Mouse (Mus musculus) neutrophil, adult 5-6 weeks (primary cell): ENCODE measurements around the gene Tmem145. TPM values are rescaled to one million over a fixed set of nuclear protein-coding genes. Genes with fewer than 3 reads are reported as not detected.
A peak's percentile ranks its signal among the peaks of the same experiment; 100 is the strongest.

Experiments used
- ATAC-seq: fragments of 151-379, 151-347 bp; 2 replicates; pipeline ENCODE4 v1.8.0; 2017; ENCODE audit warnings: mild to moderate bottlenecking, moderate TSS enrichment; ENCODE audit not compliant: insufficient number of reproducible peaks, poor library complexity, low FRiP score, severe bottlenecking; ENCODE audit errors: extremely low read depth
- total RNA-seq: library from RNA; stranded (forward); fragments of 200-1000 nt; gene quantifications from 2 replicates; pipeline ENCODE4 v1.2.3, GENCODE M21; 2017

Gene Tmem145
- total RNA-seq, 1 experiment from 2014 or later: not detected

DNA sequence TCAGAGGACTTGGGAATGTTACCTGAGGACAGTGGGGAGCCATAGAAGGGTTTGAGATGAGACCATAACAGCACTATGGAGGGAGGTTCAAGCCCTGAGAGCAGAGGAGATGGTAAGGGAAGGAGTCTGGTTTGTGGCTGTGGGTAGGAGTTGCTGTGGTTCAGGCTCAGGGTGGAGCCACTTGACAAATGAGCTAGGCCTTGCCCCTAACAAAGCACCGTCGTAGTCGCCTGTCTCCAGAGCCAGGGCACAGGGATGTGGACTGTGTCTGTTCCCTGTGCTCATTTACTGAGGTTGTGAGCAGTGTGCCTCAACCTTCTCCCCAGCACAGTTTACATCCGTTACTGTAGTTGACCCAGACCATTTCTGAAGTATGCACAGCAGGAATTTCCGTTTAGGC, 31.3 kb upstream of the Tmem145 start:
- no peak for ATAC-seq

DNA sequence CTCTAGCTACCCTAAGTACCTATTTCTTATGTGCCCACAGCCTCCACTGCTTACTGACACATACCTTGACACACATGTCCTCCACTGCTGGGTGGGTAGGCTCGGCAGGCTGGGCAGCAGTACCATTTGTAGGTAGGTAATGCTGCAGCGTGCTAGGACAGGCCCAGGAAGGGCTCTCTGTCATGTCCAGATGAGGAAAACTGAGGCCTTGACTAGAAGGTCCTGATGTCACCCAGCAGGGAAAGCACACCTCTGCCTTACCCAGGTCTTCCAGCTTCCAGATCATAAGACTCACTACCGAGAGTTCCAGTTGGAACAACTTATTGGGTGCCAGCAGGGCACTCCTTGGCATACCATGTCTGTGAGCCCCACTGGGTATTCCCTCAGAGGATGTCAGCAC, 30.9 kb upstream of the Tmem145 start:
- no peak for ATAC-seq

DNA sequence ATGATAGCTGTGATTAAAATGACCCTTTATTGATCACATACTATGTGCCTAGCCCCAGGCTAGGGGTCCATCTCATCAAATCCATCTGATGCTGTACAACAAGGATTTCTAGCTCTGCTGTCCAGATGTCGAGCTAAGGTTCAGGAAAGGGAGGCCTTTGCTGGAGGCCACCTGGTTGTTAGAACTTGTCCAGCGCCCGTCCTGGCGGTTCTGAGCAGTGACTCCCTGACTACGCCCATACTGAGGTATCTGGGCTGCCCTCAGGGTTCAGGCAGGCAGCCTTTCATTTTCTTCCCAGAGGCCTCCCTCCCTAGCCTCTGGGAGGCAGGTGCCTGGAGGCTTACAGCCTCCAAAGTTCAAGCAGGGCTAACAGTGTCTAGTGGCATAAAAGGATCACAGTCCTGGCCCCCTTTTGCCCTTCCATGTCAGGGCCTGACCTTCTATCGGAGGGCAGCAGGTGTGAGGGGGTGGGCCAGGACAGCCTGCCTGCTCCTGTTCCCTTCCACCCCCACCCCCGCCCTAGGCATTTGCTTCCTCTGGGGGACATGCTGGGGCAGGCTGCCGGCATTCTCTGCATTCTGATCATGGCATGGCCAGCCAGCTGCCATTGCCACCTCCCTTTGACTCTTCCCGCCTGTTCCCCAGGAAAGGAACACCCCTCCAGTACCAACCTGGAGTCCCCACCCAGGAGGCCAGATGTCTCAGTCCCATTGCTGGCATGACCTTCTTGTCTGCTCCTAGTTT, 30.2 kb upstream of the Tmem145 start:
- no peak for ATAC-seq

DNA sequence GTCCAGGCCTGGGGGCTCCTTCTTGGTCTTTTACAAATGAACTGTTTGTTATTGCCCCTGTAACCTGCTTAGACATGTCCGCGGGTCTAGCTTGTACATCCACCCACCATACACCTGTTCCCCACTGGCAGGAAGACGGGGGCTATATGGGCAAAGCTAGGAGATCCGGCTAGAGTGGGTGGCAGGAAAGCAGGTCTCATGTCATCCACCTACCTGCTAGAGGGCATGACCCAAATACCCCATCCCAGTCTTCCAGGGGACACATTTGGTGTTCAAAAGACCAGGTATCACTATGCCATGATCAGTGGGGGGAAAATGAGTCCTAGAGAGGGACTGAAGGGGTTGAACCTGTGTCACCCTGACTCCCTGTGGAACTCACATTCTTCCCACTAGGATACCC, 28.5 kb upstream of the Tmem145 start:
- ATAC-seq: no peak

DNA sequence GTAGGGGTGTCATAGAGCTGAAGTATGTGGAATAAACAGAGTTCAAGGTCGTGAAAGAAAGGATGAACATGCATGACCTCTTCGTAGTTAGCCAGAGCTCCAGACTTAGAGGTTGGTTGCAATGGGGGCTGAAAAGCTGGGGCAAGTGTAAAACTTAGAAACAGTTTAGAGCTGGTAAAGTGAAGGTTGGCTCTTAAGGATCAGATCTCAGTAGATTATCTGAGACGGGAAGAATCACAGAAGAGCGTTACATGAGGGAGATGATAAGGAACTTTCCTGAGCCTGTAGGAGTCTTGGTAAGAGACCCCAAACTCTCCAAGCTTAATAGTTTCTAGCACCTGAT, 27.9 kb upstream of the Tmem145 start:
- no peak for ATAC-seq

DNA sequence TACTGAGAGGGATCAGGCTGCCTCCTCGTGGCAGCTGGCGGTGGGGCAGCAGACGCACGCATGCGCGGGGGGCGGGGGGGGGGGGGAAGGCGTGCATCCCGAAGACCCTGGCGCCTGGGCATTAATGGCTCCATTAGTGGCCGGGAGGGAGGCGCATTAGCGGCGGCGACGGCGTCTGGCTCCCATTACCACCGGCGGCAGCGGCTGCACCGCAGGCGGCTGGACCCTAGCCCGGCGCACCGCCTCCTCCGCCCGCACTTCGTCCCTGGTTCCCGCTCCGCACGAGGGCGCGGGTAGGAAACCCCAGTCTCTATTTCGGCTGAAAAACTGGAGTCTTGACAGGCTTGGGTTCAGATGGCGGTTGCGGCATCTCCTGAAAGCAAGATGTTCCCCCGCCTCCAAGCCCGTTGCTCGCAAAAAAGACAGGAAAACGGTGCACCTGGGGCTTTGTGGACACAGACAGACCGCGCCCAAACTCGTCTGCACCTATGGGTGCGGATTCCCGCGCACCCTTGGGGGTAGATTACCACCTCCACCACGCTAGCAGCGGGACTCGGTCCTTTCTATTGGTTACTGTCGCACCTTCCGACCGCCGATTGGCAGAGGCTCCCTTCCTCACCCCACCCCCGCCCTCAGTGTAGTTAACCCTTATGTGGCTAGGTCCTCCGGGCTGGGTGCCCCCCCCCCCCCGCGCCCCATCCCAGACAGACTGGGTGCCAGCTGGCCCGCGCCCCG, 27.4 kb upstream of the Tmem145 start:
- ATAC-seq: peak; percentile 63

DNA sequence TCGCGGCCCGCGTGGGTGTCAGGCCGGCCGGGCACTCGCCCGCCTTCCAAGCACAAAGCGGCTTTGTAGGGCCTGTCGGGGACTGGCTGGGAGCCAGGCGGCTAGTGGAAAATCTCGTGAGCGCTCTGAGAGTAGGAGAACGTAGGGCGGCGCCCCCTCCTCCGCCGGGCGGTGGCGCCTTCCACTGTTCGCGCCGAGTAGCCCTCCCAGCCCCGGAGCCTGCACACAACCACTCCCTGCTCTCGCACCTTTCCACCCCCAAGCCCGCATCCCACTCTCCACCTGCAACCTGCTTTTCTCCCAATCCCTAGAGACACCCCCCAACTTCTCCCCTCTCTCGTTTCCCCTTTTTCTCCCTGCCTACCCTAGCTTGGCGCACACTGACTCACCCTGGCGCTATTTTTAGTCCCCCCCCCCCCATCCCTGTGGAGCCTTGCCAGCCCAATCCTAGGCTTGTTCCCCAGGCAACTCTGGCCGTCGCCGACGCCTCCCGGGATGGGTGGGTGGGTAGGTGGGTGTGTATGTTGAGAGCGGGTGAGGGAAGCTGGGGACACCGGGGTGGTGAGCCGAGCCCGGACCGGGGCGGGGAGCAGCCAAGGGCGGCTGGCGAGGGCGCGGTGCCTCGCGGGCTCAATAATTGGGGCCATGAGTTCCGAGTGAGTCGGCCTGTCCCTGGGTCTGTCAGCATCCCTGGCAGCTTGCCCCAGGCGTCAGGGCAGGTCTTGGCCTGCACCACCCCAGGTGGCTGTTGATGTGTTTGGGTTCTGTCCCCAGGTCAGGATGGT, 26.6 kb upstream of the Tmem145 start:
- no peak for ATAC-seq

DNA sequence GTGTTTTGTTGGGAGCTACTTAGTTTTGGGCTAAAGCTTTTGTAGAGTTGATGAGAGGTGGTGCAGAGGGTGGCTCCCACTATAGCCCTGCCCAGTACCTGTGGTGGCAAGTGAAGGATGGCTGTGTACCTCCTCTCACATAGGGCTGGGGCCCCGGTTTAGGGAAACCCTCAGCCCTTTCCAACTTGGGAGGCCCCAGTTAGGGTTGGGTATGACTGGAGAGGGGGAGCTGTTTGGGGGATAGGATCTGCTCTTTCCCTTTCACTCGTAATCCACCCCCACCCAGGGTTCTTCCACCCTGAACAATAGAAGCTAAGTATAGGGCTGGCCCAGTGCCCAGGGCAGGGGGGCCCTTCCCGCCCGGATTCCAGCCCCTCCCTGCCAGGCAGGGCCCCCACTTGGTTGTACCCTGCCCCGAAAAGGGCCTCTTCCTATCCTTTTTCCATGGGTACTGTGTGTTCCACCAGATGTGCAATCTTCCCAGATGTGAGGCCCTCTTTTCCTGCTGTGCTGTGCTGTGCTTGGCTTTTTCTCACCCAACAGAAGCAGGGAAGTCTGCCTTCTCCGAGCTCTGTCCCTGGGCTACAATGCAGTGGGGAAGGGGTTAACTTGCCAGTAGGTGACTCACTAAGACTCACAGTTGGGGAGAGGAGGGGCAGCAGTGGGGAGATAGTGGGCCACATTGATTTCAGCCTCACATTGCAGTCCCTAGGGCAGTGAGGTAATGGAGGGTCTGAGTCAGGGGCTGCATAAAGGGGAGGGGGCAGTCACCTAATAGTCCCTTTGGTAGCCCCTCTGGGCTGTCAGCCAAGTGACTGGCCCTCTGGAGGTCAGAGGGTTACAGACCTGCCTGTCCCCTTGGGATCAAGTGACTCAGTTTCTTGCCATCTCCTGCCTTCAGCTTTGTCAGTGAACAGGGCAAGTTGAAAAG, 25.8 kb upstream of the Tmem145 start:
- no peak for ATAC-seq

DNA sequence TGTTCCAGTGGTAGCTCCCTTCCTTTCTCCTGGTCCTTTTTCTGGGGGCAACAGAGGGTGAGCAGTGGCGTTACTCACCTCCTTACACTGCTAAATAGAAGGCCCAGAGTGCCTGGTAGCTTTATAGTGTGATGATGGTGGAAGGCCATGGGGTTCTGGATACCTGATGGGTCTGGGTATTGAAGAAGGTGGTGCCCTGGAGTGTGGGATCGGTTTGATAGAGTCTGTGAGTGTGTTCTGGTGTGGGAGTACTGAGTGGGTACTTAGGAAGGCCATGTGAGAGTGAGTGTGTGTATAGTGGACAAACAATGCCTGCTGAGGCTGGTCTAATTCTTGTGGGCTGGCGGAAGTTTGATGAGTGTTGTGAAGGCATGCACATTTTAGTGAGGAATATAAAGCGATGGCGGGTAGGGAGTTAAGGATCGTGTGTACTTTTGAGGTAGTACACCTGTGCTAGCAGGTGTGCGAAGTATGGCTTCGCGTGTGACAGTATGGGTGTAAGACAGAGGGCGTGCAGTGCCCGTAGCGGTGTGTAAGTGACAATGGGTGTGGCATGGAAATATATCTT, 24.7 kb upstream of the Tmem145 start:
- ATAC-seq: no peak

DNA sequence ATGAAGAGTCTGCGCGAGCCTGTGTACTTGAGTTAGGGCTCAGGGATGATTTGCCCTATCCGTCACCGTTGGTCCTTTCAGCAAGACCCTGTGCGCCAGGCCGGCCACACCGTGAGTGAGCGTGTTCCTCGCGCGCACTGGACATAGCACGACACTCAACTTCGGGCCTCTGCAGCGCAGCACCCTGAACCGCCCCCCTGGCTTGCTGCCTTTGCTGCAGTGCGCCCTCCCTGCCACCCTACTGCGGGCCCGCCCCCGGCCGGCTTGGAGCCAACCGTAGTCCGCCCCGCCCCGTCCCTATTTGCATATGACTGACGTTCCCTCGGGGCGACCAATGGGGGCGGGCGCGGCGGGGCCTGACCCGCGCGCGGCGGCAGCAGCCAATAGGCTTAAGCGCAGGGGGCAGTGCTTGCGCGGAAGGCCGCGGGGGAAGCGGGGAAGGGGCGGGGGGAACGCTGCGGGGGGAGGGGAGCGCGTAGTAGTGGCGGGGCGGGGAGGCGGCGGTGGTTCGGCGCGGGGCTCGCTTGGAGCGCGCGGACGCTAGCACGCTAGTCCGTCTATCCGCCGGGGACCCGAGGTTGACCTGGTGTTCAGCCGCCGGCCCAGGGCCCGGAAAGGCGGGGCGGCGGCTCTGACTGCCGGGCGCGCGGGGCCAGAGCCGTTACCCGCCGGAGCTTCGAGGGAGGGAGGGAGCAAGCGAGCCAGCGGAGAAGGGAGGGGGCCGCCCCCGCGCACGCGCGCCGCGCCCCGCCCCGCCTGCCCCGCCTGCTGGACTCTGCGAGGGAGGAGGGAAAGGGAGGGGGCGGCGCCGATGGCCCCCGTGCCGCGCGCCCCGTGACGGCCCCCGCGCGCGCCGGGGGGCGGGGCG, 23.9 kb upstream of the Tmem145 start:
- peak; percentile 64 for ATAC-seq

DNA sequence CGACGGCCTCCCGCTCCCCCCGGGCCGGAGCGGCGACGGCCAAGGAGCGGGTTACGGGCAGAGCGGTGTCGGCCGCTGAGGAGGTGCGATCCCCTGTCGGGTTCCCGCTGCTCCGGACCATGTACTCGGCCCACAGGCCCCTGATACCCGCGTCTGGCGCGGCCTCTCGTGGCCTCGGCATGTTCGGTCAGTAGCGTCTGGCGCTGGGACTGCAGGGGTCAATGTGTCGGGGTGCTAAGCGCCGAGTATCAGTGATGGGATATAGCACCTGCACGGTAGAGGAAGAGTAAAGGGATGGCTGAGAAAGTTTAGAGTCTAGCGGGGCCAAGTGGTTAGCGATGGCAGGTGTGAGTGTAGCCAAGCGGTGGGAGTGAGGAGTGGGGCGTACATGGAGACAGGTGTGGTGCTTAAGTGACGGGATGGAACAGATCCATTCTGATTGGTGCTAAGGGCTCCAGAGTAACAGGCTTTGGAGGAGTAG, 23.1 kb upstream of the Tmem145 start:
- no peak for ATAC-seq

DNA sequence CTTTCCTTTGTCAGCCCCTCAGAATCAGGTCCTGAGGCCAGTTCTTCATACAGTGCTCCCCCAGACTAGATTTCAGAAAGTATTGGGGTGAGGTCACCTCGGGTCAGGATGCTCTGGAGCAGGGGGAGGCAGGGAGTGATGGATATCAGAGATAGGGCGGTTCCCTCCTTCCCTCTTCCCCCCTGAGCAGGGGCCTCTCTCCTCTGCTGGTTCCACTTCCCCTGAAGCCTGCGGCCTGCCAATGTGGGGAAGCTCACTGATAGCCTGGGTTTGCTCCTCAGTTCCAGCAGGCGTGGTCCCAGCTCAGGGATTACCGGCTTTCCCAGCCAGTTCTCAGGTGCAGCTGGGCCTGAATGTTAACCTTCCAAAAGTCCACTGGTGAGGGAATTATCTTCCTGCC, 22.3 kb upstream of the Tmem145 start:
- no peak for ATAC-seq

DNA sequence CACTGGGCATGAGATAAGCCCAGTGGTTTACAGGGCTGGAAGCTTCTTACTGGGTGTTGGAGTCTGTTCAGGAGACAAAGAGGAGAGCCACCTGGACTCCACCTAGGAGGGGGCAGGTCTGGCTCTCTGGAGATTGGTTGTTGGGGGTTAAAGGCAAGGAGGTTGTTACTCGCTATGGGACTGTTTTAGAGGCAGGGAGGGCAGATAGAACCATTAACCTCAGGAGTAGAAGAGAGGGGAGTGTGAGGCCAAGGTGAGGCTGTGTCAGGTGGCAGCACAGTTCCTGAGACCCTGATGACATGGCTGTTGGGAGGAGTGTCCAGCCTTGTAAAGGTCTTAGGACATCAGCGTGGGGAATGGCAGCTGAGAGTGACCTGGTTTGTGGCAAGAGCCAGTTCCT, 21.7 kb upstream of the Tmem145 start:
- ATAC-seq: no peak

DNA sequence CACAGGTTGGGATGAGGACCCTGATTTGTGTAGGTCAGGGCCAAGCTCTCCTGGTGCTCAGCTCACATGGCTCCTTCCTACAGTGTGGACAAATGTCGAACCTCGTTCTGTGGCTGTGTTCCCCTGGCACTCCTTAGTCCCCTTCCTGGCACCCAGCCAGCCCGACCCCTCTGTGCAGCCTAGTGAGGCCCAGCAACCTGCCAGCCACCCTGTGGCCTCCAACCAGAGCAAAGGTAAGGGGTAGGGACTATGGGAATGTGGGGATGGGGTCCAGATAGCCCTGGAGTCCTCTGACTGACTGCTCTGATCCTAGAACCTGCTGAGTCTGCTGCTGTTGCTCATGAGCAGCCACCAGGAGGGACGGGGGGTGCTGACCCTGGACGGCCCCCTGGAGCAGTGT, 21.1 kb upstream of the Tmem145 start:
- ATAC-seq: no peak

DNA sequence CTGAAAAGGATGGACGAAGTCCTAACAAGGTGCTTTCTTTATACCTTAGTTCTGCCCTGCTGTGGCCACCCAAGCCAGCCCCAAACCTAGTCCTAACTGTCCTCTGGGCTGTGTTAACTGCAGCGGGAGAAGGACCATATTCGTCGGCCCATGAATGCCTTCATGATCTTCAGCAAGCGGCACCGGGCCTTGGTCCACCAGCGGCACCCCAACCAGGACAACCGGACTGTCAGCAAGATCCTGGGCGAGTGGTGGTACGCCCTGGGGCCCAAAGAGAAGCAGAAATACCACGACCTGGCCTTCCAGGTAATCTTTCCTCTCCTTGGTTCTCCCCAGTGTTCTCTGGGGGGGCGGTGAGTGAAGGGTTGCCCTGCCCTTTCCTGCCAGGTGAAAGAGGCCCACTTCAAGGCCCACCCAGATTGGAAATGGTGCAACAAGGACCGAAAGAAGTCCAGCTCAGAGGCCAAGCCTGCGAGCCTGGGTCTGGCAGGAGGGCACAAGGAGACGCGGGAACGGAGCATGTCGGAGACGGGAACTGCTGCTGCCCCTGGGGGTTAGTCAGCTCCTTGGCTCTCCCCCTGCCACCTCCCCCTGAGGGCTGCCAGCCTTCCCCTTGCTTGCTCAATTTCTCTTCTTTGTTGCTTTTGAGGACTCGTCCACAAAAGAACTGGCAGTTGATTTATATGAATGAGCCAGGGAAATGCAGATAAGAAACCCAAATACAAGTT, 20.2 kb upstream of the Tmem145 start:
- ATAC-seq: no peak

DNA sequence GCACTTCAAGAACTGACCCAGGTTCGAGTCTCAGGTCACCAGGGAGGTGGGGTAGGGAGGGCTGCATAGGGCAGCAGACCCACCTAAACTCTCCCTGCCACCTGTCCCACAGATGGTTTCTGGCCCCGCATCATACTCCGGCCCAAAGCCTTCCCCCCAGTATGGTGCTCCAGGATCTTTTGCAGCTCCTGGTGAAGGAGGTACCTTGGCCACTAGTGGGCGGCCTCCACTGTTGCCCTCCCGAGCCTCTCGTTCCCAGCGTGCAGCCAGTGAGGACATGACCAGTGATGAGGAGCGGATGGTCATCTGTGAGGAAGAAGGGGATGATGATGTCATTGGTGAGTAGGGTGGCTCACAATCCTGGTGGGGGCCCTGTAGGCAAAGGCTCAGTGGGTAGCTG, 18.9 kb upstream of the Tmem145 start:
- no peak for ATAC-seq

DNA sequence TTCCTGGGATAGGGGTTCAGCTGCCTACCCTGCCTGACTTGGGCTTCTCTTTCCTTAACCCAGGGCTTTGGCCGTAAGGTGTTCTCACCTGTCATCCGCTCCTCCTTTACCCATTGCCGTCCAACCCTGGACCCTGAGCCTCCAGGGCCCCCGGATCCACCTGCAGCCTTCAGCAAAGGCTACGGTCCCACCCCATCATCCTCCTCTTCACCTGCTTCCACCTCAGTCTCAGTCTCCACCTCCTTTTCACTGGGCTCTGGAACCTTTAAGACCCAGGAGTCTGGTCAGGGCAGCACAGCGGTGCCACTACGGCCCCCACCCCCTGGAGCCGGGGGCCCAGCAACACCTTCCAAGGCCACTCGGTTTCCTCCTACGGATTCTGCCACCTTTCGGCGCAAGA, 17.9 kb upstream of the Tmem145 start:
- no peak for ATAC-seq
